Mouse (Mus musculus): Measurements from ENCODE around the gene Eif4h. TPM values are rescaled to one million over a fixed set of nuclear protein-coding genes. Genes with fewer than 3 reads are reported as not detected.
A peak's percentile ranks its signal among the peaks of the same experiment; 100 is the strongest.

Gene Eif4h
- total RNA-seq, 2 experiments from 2014 or later, result 317 to 353 TPM

DNA sequence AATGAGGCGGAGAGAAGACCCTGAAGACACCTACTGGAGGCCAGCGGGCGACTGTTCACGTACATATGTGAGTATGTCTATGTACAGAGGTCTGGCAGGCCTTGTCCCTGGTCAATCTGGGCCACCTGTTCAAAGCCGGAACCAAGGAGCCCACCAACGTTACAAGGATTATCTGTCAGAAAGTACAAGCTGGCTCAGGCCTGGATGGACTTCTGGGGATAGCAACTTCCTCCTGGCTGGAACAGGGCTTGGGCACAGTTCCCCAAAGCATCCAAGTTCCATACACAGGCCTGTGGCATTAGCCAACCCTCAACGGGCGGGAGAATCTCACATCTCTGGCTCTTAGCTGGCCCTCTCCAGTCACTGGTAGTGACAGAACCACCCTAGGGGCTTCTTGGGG, 25.0 kb downstream of the Eif4h start:
- intact Hi-C loops (cut with DNase I), result no loop called here
- DNase-seq (ENCODE audit: low spot score in 2 of 2), result no peak

DNA sequence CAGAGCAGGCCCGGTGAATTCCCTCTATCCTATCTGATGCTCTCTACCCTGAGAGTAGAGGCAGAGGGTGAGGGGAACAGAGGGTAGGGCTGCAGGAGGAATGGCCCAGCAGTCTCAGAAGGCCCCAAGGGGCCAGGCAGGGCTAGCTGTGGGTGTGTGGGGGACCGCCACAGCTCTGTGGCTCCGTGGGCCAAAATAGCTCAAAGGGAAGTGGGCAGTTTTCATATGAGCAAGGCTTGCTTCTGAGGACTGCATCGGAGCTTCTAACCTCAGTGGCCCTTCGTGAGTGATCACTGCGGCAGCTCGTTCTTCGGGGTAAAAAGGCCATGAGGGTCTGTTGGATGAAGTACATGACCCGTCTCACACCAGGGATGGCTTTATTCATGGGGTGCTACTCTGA, 25.6 kb downstream of the Eif4h start:
- DNase-seq (ENCODE audit: low spot score in 2 of 2), result no peak
- intact Hi-C loops (cut with DNase I), result loop anchor here (2.0 kb wide), 1 partner anchor 15 kb away; no protein-coding TSS in a partner anchor

DNA sequence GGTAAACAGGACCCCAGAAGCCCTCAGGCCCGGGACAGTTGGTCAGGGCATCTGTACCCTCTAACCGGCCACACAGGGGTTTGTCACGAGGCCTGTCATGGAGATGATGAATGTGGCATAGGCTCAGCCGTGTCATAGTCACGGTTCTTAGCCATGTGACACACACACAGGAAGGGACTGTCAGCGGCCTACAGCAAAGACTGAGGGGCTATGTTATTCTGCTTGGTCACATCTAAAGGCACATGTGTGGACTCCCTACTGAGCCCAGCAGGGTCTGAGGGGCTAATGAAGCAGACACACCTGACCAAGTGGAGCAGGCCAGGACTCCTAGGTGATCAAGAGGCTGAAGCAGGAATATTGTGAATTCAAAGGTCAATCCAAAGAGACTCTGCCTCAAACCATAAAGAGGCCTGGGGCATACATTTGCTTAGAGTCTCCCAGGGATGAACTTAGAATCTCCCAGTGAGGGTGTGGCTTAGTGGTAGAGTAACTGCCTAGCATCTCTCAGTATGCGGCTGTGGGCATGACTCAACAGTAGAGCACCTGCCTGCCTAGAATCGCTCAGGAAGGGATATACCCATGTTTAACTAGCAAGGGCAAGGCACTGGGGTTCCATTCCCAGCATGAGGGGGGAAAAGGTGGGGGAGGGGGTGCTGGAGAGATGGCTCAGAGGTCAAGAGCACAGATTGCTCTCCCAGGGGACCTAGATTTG, 27.3 kb downstream of the Eif4h start:
- intact Hi-C loops (cut with DNase I), result loop anchor here (2.0 kb wide), 1 partner anchor 13 kb away; no protein-coding TSS in a partner anchor
- DNase-seq (ENCODE audit: low spot score in 2 of 2), result no peak

DNA sequence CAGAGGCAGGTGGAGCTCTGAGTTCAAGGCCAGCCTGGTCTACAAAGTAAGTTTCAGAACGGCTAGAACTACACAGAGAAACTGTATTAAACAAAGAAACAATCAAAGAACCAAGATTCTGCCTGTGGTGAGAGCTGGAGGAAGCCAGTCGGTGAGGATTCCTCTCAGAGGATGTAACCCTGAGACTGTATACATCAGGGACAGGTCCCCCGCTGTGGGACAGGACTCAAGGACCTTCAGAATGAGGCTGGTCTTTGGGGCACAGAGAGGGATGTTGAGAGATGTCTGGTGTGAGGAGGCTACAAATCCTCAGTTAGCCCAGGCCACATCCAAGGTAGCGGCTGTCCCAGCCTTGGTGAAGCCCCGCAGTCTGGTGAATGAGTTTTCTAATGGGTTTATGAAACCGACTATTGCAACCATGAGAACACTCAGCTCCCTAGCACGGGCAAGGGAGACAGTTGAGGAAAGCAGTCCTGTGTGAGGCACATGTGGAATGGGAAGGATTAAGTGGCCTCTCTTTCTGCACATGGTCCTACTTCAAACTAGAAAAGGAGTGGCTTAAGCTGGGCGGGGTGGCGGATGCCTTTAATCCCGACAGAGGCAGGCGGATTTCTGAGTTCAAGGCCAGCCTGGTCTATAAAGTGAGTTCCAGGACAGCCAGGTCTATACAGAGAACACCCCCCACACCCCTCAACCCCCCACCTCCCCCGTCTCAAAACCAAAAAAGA, 29.2 kb downstream of the Eif4h start:
- intact Hi-C loops (cut with DNase I), result no loop called here
- no peak for DNase-seq (ENCODE audit: low spot score in 2 of 2)

DNA sequence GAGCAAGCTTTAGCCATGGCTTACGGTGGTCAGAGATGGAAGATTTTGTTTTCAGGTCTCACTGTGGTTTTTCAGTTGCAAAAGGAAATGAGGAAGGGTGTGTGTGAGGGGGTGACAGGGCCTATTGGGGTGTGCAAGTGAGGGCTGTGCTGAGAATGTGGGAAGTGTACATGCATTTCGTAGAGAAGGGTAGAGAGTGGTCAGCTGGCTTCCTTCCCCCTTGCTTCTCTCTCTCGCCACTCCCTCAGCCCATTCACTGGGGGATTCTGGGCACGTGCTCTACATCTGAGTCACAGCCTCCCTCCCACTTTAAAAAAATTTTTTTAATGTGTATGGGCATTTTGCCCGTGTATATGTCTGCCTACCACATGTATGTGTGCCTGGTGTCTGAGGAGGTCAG, 32.2 kb downstream of the Eif4h start:
- DNase-seq (ENCODE audit: low spot score in 2 of 2), result no peak
- intact Hi-C loops (cut with DNase I), result no loop called here

DNA sequence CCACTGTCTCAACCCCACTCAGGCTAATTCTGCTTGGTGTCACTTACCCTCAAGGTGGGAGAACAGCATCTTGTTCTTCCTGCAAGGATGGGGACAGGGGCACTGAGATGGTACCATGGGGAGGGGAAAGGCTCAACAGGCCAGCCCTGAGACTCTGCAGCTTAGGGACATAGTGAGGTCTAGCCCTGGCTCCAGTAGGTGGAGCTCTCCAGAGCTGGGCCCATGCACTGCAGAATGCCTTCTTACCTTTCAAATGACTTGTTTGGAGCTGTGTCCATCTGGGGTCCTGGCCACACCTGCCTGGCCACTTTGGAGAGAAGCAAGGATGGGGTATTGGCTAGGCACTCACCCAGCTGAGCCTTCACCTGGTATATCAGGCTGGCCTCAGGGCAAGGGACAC, 33.0 kb downstream of the Eif4h start:
- DNase-seq (ENCODE audit: low spot score in 2 of 2), result no peak
- intact Hi-C loops (cut with DNase I), result no loop called here

DNA sequence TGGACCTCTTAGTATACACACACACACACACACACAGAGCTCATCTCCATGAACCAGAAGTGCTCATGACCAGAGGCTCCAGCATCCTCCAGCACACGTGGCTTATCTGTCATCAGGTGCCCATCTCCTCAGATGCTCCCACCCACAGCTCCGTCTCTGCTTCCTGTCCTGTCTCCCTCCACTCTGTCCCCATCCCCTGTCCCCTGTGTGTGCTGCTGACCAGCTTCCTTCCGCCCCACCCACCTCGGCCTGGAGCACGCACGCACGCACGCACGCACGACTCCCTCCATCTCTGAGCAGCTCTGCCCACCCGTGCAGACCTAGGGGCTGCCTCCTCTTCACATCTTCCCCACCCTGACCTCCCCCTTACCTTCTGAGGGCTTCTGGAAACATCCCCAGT, 34.9 kb downstream of the Eif4h start:
- intact Hi-C loops (cut with DNase I), result no loop called here
- DNase-seq (ENCODE audit: low spot score in 2 of 2), result no peak

DNA sequence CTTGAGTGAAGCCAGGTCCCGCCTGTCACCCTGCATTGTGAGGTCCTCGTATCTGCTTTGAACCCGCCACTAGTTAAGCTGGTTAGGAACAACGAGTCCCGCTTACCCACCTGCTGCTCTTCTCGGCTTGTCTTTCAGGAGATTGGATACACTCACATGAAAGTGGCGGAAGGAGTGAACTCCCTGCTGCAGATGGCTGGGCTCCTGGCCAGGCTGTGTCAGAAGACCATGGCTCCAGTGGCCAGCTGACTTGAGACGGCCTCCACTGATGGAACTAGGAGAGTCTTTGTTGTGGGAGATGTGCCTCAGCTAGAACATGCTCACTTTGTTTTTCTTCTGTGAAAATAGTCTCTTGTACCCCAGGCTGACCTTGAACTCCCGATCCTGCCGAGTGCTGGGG, 41.6 kb downstream of the Eif4h start:
- no peak for DNase-seq (ENCODE audit: low spot score in 2 of 2)
- intact Hi-C loops (cut with DNase I), result loop anchor here (2.0 to 10.0 kb wide), 2 partner anchors 15 to 223 kb away; no protein-coding TSS in a partner anchor

DNA sequence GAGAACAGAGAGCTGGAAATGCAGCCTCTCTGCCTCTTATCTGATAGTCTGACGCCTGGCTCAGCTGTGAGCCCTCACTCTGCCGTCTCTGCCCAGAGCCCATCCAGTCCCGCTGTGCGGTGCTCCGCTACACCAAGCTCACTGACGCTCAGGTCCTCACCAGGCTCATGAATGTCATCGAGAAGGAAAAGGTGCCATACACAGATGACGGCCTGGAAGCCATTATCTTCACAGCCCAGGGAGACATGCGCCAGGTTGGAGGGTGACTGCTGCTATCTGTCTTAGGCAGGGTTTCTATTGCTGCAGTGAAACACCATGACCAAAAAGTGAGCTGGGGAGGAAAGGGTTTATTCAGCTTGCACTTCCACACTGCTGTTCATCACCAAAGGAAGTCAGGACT, 46.2 kb downstream of the Eif4h start:
- intact Hi-C loops (cut with DNase I), result loop anchor here (10.0 kb wide), 1 partner anchor 218 kb away; no protein-coding TSS in a partner anchor
- DNase-seq (ENCODE audit: low spot score in 2 of 2), result no peak

DNA sequence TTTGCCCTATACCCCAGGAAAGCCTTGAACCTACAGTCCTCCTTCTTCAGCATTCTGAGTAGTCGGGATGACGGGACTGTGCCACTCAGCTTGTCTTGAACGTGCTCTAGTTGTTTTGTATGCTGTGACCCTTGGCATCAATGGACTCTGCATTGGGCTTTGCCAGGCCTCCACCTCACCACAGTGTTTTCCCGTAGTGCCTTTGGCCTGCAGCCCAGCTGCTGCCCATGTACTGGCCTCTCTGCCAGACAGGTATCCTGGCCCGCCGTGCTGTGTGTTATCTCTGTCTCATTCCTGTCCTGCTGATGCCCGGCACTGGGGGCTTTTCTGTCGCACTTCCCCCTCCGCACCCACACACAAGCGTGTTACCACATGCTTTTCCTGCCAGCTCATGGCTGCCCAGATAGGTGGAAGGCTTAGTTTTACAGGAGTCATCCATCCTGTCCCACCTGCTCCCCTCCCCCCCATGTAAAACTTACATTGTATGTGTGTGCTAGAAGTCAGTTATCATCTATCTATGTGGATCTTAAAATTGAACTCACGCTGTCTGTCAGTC, 47.2 kb downstream of the Eif4h start:
- intact Hi-C loops (cut with DNase I), result loop anchor here (10.0 kb wide), 1 partner anchor 217 kb away; no protein-coding TSS in a partner anchor
- DNase-seq (ENCODE audit: low spot score in 2 of 2), result no peak

DNA sequence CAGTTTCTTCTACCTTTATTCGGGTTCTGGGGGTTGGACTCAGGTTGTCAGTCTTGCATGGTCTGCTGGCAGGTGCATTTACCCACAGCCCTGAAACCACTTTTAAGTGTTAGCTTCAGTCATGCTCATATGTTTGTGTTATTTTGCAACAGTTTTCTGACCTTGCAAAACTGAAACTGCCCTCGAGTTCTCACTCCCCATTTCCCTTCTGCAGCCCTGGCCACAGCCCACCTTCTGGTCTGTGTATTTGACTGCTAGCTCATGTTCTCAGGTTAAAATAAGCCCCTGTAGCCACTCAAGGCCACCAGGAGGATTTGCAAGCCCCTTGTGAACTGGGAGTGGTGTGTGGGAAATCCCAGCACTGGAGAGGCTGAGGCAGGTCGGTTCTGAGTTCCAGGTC, 49.4 kb downstream of the Eif4h start:
- no peak for DNase-seq (ENCODE audit: low spot score in 2 of 2)
- intact Hi-C loops (cut with DNase I), result loop anchor here (10.0 kb wide), 1 partner anchor 215 kb away; no protein-coding TSS in a partner anchor

DNA sequence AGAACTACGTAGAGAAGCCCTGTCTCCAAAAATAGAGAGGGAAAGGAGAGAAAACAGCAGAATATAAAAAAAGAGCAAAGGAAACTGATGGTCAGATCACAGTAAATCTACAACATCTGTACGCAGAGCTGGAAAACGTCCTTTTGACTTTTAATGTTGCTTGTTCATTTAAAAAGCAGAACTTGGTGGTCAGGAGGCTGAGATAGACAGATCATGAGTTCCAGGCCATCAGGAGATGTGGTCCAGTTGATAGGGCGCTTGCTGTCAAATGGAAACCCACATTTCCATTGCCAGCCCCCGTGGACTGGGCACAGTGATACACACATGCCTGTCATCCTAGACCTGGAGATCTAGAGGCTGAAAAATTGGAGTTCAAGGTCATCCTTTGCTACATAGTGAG, 54.5 kb downstream of the Eif4h start:
- intact Hi-C loops (cut with DNase I), result no loop called here
- DNase-seq (ENCODE audit: low spot score in 2 of 2), result no peak

DNA sequence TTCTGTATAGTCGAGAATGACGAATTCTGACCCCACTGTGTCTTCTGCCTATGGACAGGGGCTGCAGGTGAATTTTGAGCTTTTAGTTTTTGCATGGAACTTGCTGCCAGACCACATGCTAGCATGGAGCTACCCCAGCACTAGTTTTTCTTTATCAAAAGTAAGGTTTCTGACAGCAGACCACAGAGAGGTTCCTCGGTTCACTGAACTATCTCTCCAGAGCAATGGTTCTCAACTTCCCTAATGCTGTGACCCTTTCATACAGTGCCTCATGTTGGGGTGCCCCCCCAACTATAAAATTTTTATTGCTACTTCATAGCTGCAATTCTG, 55.4 kb downstream of the Eif4h start:
- no peak for DNase-seq (ENCODE audit: low spot score in 2 of 2)

DNA sequence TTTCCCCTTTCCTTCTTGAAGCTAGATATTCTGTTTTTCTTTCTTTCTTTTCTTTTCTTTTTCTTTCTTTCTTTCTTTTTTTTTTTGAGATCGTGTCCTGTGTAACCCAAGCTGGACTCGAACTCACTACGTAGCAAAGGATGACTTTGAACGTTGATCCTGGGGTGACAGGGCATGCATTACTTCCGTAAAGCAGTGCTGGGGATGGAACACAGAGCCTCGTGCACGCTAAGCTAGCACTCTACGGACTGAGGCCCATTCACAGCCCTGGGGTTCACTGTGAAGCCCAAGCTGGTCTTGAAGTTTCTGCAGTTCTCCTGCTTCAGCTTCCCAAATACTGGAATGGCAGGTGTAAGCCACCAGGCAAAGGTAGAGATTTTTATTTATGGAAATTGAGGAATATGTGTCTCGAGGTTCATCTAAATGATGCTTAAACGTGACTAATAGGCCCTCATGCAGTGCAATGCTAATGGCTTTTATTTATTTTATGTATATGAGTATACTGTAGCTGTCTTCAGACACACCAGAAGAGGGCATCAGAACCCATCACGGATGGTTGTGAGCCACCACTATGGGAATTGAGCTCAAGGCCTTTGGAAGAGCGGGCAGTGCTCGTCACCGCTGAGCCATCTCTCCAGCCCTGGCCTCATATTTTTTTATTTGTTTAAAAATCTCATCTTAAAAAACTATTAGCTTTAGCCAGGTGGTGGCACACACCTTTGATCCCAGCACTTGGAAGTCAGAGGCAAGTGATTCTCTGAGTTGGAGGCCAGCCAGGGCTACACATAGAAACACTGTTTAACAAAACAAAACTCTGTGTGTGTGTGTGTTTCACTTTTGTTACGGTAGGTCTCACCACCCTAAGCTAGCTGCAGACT, 56.0 kb downstream of the Eif4h start:
- DNase-seq (ENCODE audit: low spot score in 2 of 2), result no peak
- intact Hi-C loops (cut with DNase I), result loop anchor here (2.0 kb wide), 1 partner anchor 88 kb away; no protein-coding TSS in a partner anchor

More for the DNA sequence above, 55.4 kb downstream of the Eif4h start:
- intact Hi-C loops (cut with DNase I), result loop anchor here (2.0 kb wide), 1 partner anchor 89 kb away; no protein-coding TSS in a partner anchor

DNA sequence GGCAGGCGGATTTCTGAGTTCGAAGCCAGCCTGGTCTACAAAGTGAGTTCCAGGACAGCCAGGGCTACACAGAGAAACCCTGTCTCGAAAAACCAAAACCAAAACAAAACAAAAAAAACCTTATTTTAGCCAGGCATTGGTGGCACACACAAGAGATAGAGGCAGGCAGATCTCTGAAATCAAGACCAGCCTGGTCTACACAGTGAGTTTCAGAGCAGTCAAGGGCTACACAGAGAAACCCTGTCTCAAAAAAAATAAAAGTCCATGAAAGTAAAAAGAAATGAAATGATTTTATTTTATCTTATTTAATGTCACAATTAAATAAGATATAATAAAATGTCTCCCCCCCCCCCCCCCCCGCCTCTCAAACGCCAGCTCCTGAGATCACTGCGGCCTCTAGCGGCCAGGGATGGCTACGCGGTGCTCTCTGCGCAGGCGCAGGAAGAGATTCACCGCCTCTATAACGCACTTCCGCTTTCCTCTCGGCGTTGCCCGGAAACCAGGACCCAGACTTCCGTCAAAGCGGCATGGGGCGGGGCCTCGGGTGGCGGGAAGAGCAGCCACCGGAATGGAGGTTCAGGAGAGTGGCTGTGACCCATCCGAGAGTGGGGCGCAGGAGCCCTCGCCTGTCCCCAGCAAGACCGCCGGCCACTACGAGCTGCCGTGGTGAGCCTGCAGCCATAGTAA, 56.9 kb downstream of the Eif4h start:
- intact Hi-C loops (cut with DNase I), result loop anchor here (2.0 kb wide), 1 partner anchor 88 kb away; no protein-coding TSS in a partner anchor
- peak; percentile 94 to 97 for DNase-seq (ENCODE audit: low spot score in 2 of 2)

DNA sequence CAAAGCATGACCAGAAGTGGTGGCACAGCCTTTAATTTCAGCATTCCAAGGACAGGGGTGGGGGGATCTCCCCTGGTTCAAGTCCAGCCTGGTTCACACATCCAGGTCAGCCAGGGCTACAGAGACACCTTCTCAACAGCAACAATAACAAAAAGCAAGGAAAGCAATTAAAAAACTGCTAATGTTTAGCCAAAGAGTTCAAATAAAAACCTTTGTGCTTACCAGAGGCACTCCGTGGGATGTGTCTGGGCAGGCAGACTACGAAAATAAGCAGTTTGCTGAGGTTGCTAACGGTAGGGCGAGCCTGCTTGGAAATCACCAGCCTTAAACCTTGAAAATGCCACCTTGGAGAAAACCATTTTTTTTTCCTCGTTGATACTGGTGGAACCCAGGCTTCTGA, 58.1 kb downstream of the Eif4h start, which contains the start of gene Rfc2:
Gene Rfc2, plus strand, starts transcription at position 221 of the 400 bp plus-strand sequence.
- no peak for DNase-seq (ENCODE audit: low spot score in 2 of 2)
- intact Hi-C loops (cut with DNase I), result no loop called here

DNA sequence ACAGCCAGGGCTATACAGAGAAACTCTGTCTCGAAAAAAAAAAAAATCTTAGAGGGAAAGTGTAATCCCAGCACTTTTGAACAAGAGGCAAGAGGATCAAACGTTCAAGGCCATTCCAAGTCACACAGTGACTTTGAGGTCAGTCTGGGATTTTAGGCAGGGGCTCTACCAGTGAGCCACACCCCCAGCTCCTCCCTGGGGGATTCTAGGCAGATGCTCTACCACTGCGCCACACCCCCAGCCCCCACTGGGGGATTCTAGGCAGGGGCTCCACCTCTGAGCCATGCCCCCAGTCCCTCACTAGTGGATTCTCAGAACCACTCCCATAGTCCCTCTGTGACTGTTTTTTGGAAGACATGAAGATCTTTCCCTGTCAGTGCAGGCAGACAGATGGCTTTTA, 60.2 kb downstream of the Eif4h start:
- intact Hi-C loops (cut with DNase I), result no loop called here
- DNase-seq (ENCODE audit: low spot score in 2 of 2), result no peak

DNA sequence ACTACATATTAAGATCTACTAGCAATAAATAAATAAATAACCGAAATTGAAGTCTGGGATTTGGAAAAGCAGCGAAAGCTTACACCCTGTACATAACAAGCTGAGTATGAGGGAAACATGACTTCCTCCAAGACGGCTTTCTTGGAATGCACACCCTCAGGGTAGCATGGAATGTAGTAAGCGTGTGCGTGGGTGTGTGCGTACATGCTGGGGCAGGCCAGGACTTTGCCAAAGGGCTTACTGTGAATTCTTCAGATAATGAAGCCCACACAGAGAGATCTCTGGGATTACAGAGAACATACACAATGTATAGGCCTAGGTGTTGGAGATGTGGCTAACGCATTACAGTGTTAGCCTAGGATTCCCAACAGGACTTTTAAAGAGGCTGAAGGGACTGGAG, 61.8 kb downstream of the Eif4h start:
- no peak for DNase-seq (ENCODE audit: low spot score in 2 of 2)
- intact Hi-C loops (cut with DNase I), result no loop called here
